Mouse (Mus musculus) retina, postnatal 7 days (tissue): ENCODE data around the gene Tnf.
"Not testable (repeated sequence)": the region's sequence is repeated elsewhere in the genome, so short reads cannot be mapped to it uniquely, and the experiment has no call there.

Experiments
- DNase-seq: peaks from one replicate; pipeline ENCODE4 v3.0.0-alpha.2; 2012; ENCODE audit warnings: low read depth, low spot score

Gene Tnf

DNA sequence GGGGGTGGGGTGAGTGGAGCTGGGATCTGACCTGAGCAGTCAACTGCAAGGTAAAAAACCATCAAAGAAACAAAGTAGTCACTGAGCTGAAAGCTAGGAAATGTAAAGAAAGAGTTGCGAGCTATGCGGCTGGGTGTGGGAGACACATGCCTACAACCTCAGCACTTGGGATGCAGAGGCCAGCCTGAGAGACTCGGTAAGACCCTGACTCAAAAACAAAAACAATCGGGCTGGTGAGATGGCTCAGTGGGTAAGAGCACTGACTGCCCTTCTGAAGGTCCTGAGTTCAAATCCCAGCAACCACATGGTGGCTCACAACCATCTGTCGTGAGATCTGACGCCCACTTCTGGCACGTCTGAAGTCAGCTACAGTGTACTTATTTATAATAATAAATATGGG, 32.3 kb upstream of the Tnf start:
- not testable (repeated sequence) for DNase-seq

DNA sequence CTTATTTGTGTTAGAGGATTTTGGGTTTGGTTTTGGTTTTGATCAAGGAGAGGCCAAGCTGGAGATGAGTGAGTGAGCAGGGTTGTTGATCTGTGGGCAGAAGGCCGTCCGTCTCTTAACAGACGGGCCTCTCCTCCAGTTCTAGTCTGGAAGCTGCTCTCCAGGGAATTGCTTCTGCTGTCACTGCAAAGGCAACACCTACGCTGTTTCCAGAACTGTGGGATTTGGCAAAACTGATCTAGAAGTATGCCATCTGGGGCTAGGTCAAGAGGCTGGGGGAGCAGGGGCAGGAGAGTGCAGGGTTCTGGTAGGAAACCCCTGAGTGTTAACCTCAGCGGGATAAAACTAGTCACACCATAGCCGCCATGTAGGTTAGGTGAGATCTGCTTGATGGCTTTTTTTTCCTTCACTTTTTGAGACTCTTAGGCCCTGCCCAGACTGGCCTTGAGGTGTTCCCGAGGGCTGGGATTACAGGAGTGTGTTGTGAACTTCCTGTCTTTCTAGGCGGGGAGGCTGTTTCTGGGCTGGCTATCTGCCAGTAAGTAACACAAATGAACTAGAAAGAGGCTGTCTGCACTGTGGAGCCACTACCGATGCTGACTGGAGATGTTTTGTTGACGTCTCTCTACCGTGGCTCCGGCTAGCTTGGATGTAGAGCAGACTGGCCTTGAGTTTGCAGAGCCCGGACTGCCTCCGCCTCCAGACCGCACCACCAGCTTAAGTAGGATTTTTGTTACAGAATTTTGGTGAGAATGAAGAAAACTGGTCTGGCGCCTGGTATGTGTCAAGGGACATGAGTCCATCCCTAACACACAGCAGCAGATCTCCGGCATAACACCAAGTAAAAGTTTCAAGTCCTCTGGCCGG, 31.5 kb upstream of the Tnf start, which contains the start of gene Atp6v1g2:
TSS of gene Atp6v1g2 (plus strand) at position 547 of the 867 bp plus-strand sequence.
- no peak for DNase-seq

DNA sequence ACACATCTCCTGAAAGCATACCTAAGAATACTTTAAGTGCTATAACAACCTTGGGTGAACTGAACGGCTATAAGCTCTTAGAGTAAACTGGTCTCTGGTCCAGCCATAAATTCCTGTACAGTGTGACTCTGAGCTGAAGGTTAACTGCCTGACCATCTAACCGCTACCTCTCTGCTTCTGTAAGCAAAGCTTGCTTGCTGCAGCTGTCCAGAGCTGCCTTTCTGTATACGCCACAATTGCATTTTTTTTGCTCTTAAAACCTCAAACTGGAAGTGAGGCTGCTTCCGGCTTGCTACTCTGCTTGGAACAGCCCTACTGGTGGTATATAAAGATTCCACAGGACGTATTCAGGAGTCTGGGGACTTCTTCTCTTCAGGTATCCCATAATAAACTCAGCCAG, 30.9 kb upstream of the Tnf start:
- no peak for DNase-seq

- peak; percentile 75 for DNase-seq
Measured at GRCm38 (mm10) chr17:35232043-35232442, 30.2 kb upstream of the Tnf start.

DNA sequence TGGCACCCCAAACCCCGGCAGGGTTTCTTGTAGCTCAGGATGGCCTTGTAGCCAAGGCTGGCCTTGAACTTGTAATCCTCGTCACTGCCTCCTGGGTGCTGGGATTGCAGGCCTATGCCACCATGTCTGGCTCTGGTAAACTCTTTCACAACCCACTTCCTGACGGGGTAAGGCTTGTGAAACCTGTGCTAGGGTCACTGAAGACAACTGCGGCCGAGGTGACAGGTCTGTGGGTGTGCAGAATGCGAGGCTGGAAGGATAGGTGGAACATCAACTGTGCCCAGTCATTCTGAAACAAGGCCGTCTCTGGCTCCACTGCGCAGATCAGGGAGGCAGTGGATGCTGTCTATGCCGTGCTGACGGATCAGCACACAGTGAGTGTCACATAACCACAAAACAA, 29.2 kb upstream of the Tnf start:
- DNase-seq, result no peak

DNA sequence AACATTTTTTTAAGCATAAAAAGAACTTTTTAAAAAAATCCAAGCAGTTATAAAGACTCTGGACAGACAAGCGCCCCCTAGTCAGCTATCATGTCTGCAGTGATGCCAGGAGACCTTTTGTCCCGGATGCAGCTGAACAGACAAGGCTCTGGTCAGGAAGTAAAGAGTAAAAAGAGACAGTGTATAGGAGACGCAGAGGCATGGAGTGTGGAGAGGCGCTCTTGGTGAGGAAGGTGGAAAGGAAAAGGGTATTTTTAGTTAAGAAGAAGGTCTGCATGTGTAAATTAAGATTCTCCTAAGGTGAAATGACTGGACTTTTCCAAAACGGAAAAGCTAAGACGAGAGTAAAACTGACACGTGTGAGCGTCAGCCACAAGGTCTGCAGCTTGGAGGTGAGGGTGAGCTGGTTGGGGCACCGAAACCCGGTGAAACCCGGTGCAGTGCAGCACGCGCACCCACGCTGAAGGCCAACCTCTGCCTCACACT, 24.8 kb upstream of the Tnf start:
- no peak for DNase-seq

DNA sequence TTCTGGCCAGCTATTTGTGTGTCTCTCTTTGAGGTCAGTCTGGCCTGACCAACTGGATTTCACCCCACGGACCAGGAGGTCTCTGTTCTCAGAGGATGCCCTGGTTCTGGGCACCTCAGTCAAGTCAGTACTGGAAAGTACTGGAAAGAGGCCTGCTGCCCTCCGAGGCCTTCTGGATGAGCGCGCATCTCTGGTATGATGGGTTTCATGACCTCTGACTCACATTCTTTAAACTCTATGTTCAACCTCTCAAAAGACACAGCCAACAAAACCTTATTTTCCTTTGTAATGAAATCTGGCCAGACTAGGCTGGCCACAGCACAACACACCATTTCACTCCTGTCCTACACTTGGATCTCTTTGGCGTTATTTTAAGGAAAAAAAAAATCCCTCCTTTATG, 23.6 kb upstream of the Tnf start:
- no peak for DNase-seq

- DNase-seq, result no peak
Measured at GRCm38 (mm10) chr17:35224641-35225040, 22.8 kb upstream of the Tnf start.

DNA sequence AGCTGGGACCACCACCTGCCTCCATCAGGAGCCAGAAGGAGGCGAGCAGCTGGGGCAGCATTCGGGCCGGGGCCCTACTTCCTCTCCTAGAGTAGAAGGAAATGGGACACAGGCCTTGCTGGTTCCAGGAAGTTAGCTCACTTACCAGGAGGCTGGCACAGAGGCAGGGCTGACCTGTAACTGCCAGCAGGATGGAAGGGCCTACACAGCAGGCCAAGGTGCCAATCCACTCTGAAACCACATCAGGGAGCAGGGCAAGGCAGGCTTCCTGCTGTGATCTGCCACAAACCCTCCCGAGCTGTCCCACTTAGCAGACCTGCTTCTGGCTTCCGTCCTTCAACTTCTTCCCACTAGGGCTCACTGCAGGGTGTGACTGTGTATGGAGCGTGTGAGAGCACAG, 20.5 kb upstream of the Tnf start:
- DNase-seq, result no peak

DNA sequence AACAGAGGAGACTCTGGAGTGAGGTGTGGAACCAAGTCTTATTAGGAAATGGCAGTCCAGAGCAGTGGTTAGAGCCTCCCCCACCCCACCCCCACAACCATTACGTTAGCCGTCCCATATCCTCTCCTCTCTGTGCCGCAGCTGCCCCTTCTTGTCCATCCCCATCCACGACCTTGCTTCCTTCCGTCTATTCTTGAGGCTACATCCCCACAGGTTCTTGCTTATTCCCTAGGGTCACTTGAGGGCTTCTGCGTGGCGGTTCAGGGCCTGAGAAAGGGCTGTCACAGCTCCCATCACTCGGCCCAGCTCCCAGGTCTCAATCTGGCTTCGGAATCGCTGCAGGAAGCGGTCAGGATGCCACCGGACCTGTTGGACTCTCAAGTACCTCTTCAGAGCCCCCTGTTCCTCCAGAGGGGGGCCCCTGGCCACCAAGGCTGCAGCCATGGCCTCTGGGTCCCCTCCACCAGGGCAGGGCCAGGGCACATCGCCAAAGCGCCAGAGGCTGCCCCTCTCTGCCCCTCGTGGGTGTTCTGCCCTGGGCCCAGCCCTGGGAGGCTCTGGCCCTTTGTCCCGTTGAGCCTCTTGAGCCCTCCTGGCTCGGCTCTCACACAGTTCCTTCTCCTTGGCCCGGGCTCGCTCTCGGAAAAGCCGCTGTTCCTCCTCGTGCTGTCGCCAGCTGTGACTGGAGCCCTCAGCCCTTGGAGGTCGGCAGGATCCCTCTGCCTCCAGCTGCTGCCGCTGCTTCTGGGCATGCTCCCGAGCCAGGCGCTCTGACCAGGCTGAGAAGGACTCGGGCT, 18.5 kb upstream of the Tnf start, which contains the start of gene Gm16181:
TSS of gene Gm16181 (plus strand) at position 679 of the 797 bp plus-strand sequence.
- no peak for DNase-seq

GRCm38 (mm10) chr17:35219601-35220041, 17.8 kb upstream of the Tnf start:
- DNase-seq, result no peak

DNA sequence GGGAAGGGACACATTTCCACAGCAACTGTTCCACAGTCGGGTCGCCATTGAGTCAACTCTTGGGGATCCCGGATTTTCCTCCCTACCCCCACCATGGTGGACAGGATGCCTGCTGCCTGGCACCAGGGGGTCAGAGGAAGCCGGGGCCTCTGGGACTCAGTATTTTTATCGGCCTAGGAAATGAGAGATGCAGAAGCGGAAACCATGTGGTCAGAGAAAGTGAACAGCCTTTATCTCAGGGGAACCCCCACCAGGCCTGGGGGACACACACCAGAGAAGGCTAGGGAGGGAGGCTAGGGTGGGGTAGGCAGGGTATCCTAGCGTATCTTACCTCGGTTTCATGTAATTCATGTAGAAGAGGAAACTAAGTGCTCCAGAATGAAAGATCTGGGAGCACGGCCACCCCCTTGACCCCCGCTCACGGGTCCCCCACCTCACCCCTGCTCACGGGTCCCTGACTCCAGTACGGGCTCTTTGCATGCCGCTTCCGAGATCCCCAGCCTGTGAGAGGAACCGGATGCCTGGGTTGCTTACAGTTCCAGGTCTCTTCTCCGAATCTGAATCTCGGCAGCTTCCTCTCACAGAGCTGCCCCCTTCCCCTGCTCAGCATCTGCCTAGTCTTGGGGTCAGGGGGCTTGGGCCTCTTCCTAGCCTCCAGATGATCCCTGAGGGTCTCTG, 16.8 kb upstream of the Tnf start:
- DNase-seq, result no peak

GRCm38 (mm10) chr17:35213071-35213470, 11.3 kb upstream of the Tnf start:
- DNase-seq, result no peak

DNA sequence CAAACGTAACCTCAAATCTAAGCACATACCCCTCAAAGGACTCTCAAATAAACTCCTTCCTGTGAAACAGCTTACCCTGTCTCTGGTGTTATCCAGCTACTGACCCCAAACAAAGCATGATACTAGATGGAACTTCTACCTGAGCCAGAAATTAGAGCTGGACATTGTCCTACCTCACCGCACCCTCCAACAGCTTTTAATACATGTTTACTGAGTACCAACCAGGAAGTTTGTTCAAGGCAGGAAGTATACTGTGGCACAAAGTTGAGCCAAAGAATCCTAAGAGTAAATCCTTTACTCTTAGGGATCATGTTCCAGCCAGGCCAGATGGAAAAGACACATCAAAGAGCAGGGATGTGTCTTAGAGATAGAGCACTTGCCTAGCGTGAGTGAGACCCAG, 8.8 kb upstream of the Tnf start:
- no peak for DNase-seq

- DNase-seq, result no peak
Measured at GRCm38 (mm10) chr17:35209785-35210535, 8.2 kb upstream of the Tnf start.

DNA sequence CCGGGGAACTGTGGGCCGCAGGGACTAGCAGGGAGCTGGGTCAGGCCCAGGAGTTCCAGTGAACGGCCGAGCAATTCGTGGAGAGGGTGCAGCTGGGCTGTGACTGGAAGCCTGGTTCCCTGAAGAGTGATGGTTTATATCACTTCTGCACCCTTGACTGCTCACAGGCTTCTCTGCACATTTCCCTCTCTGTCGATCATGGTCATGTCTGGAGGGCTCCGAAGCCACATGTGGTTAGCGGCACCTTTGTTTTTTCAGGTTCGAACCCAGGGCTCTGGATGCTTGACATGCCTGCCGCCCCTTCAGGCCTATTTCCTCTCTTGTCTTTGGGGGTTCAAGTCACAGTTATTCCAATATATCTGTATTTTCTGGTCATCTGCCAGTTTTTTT, 3.6 kb upstream of the Tnf start:
- no peak for DNase-seq

DNA sequence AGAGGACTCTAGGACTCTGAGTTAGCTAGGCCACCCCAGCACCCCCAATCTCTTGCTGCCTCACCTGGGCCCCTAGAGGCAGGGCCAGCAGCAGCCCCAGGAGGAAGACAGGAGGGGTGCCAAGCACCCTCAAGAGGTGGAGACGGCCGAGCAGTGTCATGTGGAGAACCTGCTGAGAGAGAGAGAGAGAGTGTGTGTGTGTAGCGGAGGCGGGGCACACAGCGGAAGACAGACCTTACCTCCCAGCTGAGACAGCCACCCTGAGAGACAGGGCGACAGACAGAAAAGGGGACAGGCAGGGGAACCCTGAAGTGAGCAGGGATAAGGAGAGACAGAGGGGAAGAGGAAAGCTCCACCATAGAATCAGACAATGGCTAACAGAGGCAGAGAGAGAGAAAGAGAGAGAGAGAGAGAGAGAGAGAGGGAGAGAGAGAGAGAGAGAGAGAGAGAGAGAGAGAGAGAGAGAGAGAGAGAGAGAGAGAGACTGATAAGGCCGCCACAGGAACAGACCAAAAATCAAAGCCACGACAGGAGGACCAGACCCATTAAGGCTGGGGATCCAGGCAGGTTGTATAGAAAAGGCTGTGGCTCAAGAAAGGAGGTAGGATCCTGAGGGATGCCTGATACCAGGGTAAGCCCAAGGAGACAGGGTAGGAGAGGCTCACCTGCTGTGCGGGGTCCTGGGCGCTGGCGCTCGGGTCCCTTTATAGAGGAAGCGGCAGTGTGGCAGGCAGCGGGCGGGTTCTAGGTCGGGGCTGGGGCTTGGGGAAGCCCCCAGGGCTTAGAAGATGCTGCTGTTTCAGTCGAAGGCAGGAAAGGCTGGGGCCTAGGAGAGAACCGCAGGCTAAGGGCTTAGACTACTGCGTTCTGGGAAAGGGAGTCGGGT, 2.9 kb upstream of the Tnf start, which contains the start of gene Lta:
TSS of gene Lta (minus strand) at position 858 of the 886 bp plus-strand sequence.
- no peak for DNase-seq

DNA sequence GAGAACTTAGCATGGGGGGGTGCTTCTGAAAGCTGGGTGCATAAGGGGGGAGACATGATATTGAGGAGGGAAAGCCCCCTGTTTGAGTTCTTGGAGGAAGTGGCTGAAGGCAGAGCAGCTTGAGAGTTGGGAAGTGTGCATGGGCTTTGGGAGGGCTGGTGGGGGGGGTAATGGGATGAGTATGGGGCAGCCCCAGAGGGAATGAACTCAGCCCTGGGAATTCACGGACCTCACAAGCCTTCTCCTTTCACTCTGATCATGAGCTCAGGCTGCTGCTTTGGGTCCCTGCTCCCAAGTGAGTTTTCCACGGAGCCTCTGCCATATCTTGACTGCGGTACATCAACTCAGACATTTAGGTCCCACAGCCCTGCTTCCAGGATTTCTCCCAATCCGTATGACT, 635 bp upstream of the Tnf start:
- no peak for DNase-seq

DNA sequence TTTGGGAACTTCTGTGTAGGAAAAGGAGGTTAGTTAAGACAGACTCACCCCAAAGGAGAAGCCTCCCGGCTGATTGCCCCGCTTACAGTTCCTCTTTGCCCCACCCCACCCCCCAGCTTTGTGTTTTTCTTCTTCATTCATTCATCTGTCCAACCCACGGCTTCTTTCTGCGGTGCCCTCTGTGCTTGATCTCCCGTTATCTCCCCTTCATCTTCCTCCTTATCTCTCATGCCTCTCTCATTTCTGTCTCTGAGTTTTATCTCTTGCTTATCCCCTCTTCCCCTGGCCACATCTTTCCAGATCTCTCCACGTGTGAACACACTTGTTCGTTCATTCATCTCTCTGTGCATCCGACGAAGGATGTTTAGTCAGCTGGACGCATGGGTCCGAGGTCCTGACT, 679 bp downstream of the Tnf start:
- no peak for DNase-seq

DNA sequence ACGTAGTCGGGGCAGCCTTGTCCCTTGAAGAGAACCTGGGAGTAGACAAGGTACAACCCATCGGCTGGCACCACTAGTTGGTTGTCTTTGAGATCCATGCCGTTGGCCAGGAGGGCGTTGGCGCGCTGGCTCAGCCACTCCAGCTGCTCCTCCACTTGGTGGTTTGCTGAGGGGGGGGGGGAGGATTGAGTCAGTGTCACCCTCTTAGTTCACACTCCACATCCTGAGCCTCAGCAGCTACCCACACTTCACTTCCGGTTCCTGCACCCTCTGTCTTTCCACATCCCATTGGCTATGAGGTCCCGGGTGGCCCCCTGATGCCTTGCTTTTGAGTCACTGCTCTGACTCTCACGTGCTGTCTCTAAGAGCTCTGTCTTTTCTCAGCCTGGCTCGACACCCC, 1.4 kb downstream of the Tnf start:
- no peak for DNase-seq
